Comparison of ENCODE assay signal across 9 mouse cellular contexts in genomic region chr2:178117946-178118345, GRCm38 (mm10). TPM values are rescaled to one million over a fixed set of nuclear protein-coding genes. Genes with fewer than 3 reads are reported as not detected.
A peak's percentile ranks its signal among the peaks of the same experiment; 100 is the strongest.
DNase-seq lines count a peak whose midpoint lies in the region; ATAC-seq and TF ChIP-seq lines count a peak whose summit lies in the region.
"Had no signal": no experiment of that assay in that cellular context is flagged by ENCODE, and none has a peak within 500 bp of the region (broad histone marks: within the 10 kb centered on the region; RNA-seq: fewer than 3 reads in every experiment).

No protein-coding gene starts in this region.

- no peaks in the 10 kb centered on the region for H3K9me3 ChIP-seq in heart, embryonic 11.5 days (replicated peaks; ENCODE audit: control insufficient read depth, low read length)
- no peaks in the 10 kb centered on the region for H3K9me3 ChIP-seq in ES-E14 (ENCODE audit: control insufficient read depth, insufficient read depth, low read depth, low read length)
- no peaks in the 10 kb centered on the region for H3K9me3 ChIP-seq in heart, embryonic 10.5 days
- H3K9me3 ChIP-seq in limb, embryonic 10.5 days (replicated peaks), result no peaks in the 10 kb centered on the region
- no peaks in the 10 kb centered on the region for H3K9me3 ChIP-seq in neural tube, embryonic 11.5 days (ENCODE audit: control insufficient read depth, low read length)
- H3K9me3 ChIP-seq: liver, embryonic 15.5 days had no signal

- H3K9ac ChIP-seq in heart, embryonic 11.5 days (ENCODE audit: low read depth, low read length), result no peak overlapping the region
- H3K9ac ChIP-seq in ES-E14 (ENCODE audit: insufficient read depth, low read depth, low read length, poor library complexity, severe bottlenecking), result no peak overlapping the region
- no peak overlapping the region for H3K9ac ChIP-seq in neural tube, embryonic 11.5 days (ENCODE audit: low read length)
- H3K9ac ChIP-seq: liver, embryonic 15.5 days had no signal

- H3K27ac ChIP-seq in heart, embryonic 11.5 days (ENCODE audit: low read depth, low read length), result no peak overlapping the region
- no peak overlapping the region for H3K27ac ChIP-seq in ES-E14 (ENCODE audit: insufficient read depth, low read depth, low read length, poor library complexity, severe bottlenecking)
- no peak overlapping the region for H3K27ac ChIP-seq in heart, embryonic 10.5 days
- no peak overlapping the region for H3K27ac ChIP-seq in limb, embryonic 10.5 days
- no peak overlapping the region for H3K27ac ChIP-seq in neural tube, embryonic 11.5 days (ENCODE audit: low read depth, low read length)
- H3K27ac ChIP-seq: liver, embryonic 15.5 days had no signal

- no peaks in the 10 kb centered on the region for H3K4me1 ChIP-seq in heart, embryonic 11.5 days (ENCODE audit: control insufficient read depth, insufficient read depth, low read length)
- peaks cover 0 to 3% of the 10 kb centered on the region in 2 experiments; a peak in 1 of 4 replicates for H3K4me1 ChIP-seq in ES-E14 (ENCODE audit: control insufficient read depth in 2 of 2, insufficient read depth in 2 of 2, low read length in 2 of 2, poor library complexity in 1 of 2)
- H3K4me1 ChIP-seq in heart, embryonic 10.5 days, result peaks cover 16% of the 10 kb centered on the region
- peaks cover 54% of the 10 kb centered on the region for H3K4me1 ChIP-seq in limb, embryonic 10.5 days
- peaks cover 15% of the 10 kb centered on the region; the same call in 1 of the 2 replicates for H3K4me1 ChIP-seq in neural tube, embryonic 11.5 days (ENCODE audit: control insufficient read depth, insufficient read depth, low read length)

- peaks cover 39% of the 10 kb centered on the region for H3K27me3 ChIP-seq in heart, embryonic 11.5 days (ENCODE audit: control insufficient read depth, insufficient read depth, low read length)
- peaks cover 48% of the 10 kb centered on the region for H3K27me3 ChIP-seq in heart, embryonic 10.5 days (ENCODE audit: insufficient read depth, poor library complexity, severe bottlenecking)
- peaks cover 26% of the 10 kb centered on the region for H3K27me3 ChIP-seq in limb, embryonic 10.5 days (ENCODE audit: low read depth, poor library complexity, severe bottlenecking)
- peaks cover 10% of the 10 kb centered on the region; the same call in 1 of the 2 replicates for H3K27me3 ChIP-seq in neural tube, embryonic 11.5 days (ENCODE audit: control insufficient read depth, insufficient read depth, low read length)

- no peak overlapping the region for H3K4me3 ChIP-seq in heart, embryonic 11.5 days (ENCODE audit: low read depth, low read length)
- H3K4me3 ChIP-seq in ES-E14 (ENCODE audit: insufficient read depth in 1 of 2, low read depth in 1 of 2, low read length in 2 of 2, poor library complexity in 1 of 2, severe bottlenecking in 1 of 2), result no peak overlapping the region
- H3K4me3 ChIP-seq in heart, embryonic 10.5 days, result no peak overlapping the region
- H3K4me3 ChIP-seq in limb, embryonic 10.5 days, result no peak overlapping the region
- H3K4me3 ChIP-seq in neural tube, embryonic 11.5 days (ENCODE audit: low read depth, low read length), result no peak overlapping the region
- H3K4me3 ChIP-seq: liver, embryonic 15.5 days had no signal

- no peak overlapping the region for H3K4me2 ChIP-seq in heart, embryonic 11.5 days
- no peak overlapping the region for H3K4me2 ChIP-seq in neural tube, embryonic 11.5 days (ENCODE audit: low read depth)
- H3K4me2 ChIP-seq: liver, embryonic 15.5 days had no signal

- H3K36me3 ChIP-seq in heart, embryonic 11.5 days (ENCODE audit: control insufficient read depth, insufficient read depth, low read length), result no peaks in the 10 kb centered on the region
- H3K36me3 ChIP-seq in ES-E14 (ENCODE audit: control insufficient read depth, insufficient read depth, low read length, poor library complexity, severe bottlenecking), result no peaks in the 10 kb centered on the region
- H3K36me3 ChIP-seq in heart, embryonic 10.5 days, result no peaks in the 10 kb centered on the region
- H3K36me3 ChIP-seq in limb, embryonic 10.5 days, result no peaks in the 10 kb centered on the region
- no peaks in the 10 kb centered on the region for H3K36me3 ChIP-seq in neural tube, embryonic 11.5 days (ENCODE audit: control insufficient read depth, insufficient read depth, low read length)
- H3K36me3 ChIP-seq: liver, embryonic 15.5 days had no signal

- in situ Hi-C loops in ES-E14 (cut with MboI; ENCODE audit: low sequenced_read_pairs in 2 of 2, unreplicated experiment in 2 of 2), result no loop called here

- ATAC-seq in heart, embryonic 11.5 days (replicated peaks; ENCODE audit: insufficient number of reproducible peaks, low FRiP score, low TSS enrichment), result no peak
- 0 out of 2 replicates have a peak, but pooled peaks have one; percentile 3 for ATAC-seq in neural tube, embryonic 11.5 days (ENCODE audit: insufficient read depth, low FRiP score, low TSS enrichment)
- ATAC-seq in erythroid progenitor cell, adult 5-6 weeks (replicated peaks; ENCODE audit: low FRiP score, poor library complexity, severe bottlenecking), result no peak

- 29% methylated on average over 12 of the region's 12 CpGs for WGBS in heart, embryonic 11.5 days (ENCODE audit: insufficient replicate concordance)
- 24% methylated on average over 12 of the region's 12 CpGs for WGBS in heart, embryonic 10.5 days
- 22% methylated on average over 12 of the region's 12 CpGs for WGBS in limb, embryonic 10.5 days
- WGBS in neural tube, embryonic 11.5 days, result 24% methylated on average over 12 of the region's 12 CpGs

- peak; percentile 10 for DNase-seq in heart, adult 8-10 months (ENCODE audit: low spot score)
- DNase-seq in ES-E14 (ENCODE audit: low read depth, low spot score), result peak; percentile 69
- peak; percentile 80 for DNase-seq in cerebellum, adult 9-11 months
- DNase-seq in heart, embryonic 10.5 days (ENCODE audit: low spot score), result peak; percentile 71
- DNase-seq in limb, embryonic 10.5 days (ENCODE audit: low spot score), result peak; percentile 67
- DNase-seq in neural tube, embryonic 11.5 days (ENCODE audit: low spot score), result peak; percentile 67

TF ChIP-seq in ES-E14, 5 proteins besides CTCF, POLR2A, EP300 and RAD21:
- TF ChIP-seq CHD2 (IDR thresholded peaks at IDR 0.05; ENCODE audit: low read depth, low read length), result no peak
- TF ChIP-seq HCFC1 (IDR thresholded peaks at IDR 0.05; ENCODE audit: borderline replicate concordance, insufficient read depth, low read length), result no peak
- no peak for TF ChIP-seq ZNF384 (IDR thresholded peaks at IDR 0.05; ENCODE audit: low read depth, low read length)
- no peak for TF ChIP-seq ZC3H11A (IDR thresholded peaks at IDR 0.05; ENCODE audit: borderline replicate concordance, low read depth, low read length)
- no peak for TF ChIP-seq MAFK (IDR thresholded peaks at IDR 0.05; ENCODE audit: insufficient read depth, low read depth, low read length)
TF ChIP-seq in ES-E14: peak in this region for 0.

RNA-seq across cellular contexts. Expression of gene Phactr3, which starts 0.8 kb away (rescaled TPM):
- total RNA-seq in heart, adult 8-10 months (2022), result 1 to 10 TPM in 3 of 4 experiments, under 1 TPM in 1; 0.63 to 3.0 (median 1.4) TPM
- polyA plus RNA-seq in heart, embryonic 11.5 days (2014; fragmentation: Nextera tagmentation; extraction: Ambion mirVana), result 11.7 TPM in 2 replicates
- 1.1 and 1.2 TPM in 2 replicates for total RNA-seq in ES-E14 (2012; rRNA removed)
- 10.8 and 14.0 TPM in 2 replicates for polyA plus RNA-seq in heart, embryonic 10.5 days (2016; fragmentation: Nextera tagmentation; extraction: Ambion mirVana)
- polyA plus RNA-seq in limb, embryonic 10.5 days (2016; fragmentation: Nextera tagmentation; extraction: Ambion mirVana), result 8.1 and 8.3 TPM in 2 replicates
- 11.4 and 14.7 TPM in 2 replicates for polyA plus RNA-seq in neural tube, embryonic 11.5 days (2014; fragmentation: Nextera tagmentation; extraction: Ambion mirVana)
- total RNA-seq in erythroid progenitor cell, adult 5-6 weeks (2015; ENCODE audit: low replicate concordance), result not detected in 2 replicates
- not detected in 2 replicates for total RNA-seq in erythroid progenitor cell, adult 5-6 weeks (2017; ENCODE audit: low replicate concordance)

RNA-seq across cellular contexts. Expression of gene Zfp931, which starts 39.7 kb away (rescaled TPM):
- total RNA-seq in heart, adult 8-10 months (2022), result 10 to 100 TPM; 14.0 to 18.2 (median 16.8) TPM
- polyA plus RNA-seq in heart, embryonic 11.5 days (2014; fragmentation: Nextera tagmentation; extraction: Ambion mirVana), result 14.9 and 15.6 TPM in 2 replicates
- total RNA-seq in ES-E14 (2012; rRNA removed), result 19.4 and 19.5 TPM in 2 replicates
- polyA plus RNA-seq in heart, embryonic 10.5 days (2016; fragmentation: Nextera tagmentation; extraction: Ambion mirVana), result 15.8 and 16.1 TPM in 2 replicates
- 16.2 and 17.0 TPM in 2 replicates for polyA plus RNA-seq in limb, embryonic 10.5 days (2016; fragmentation: Nextera tagmentation; extraction: Ambion mirVana)
- polyA plus RNA-seq in neural tube, embryonic 11.5 days (2014; fragmentation: Nextera tagmentation; extraction: Ambion mirVana), result 11.6 and 11.7 TPM in 2 replicates
- total RNA-seq in erythroid progenitor cell, adult 5-6 weeks (2015; ENCODE audit: low replicate concordance), result 2.9 TPM in 1 of 2 replicates, not detected in the other
- total RNA-seq in erythroid progenitor cell, adult 5-6 weeks (2017; ENCODE audit: low replicate concordance), result 2.7 and 4.9 TPM in 2 replicates

Comparison
In these comparisons a context has a peak if more than half of its experiments do, and no peak if none do; other contexts are left out.
1. DNase-seq: peak in every context shown above with its lines; median percentile 80 in cerebellum, adult 9-11 months; 71 in heart, embryonic 10.5 days; 69 in ES-E14; 67 in limb, embryonic 10.5 days; 67 in neural tube, embryonic 11.5 days; 10 in heart, adult 8-10 months.